Mouse (Mus musculus) left cerebral cortex, adult 18-20 months (tissue): ENCODE measurements around the gene Tesk2. TPM values are rescaled to one million over a fixed set of nuclear protein-coding genes. Genes with fewer than 3 reads are reported as not detected.
"Not testable (repeated sequence)": the region's sequence is repeated elsewhere in the genome, so short reads cannot be mapped to it uniquely, and the experiment has no call there.

ENCODE experiments used
- DNase-seq, 2 experiments: peaks; one replicate each; pipeline ENCODE4 v3.0.0; 2021 to 2022; ENCODE audit warnings: low spot score in 2 of 2, mixed read lengths in 1 of 2
- total RNA-seq, 2 experiments: library from RNA; stranded (reverse); gene quantifications; 2 replicates each; pipeline ENCODE4 v1.2.3; 2021

Gene Tesk2
- total RNA-seq, 2 experiments from 2014 or later = 3.6 to 4.5 TPM

GRCm38 (mm10) chr4:116787985-116788760, 67.4 kb downstream of the Tesk2 start:
- no peak for DNase-seq

GRCm38 (mm10) chr4:116788956-116789355, 68.2 kb downstream of the Tesk2 start:
- peak; percentile 85 to 93 for DNase-seq

GRCm38 (mm10) chr4:116792453-116792852, 71.7 kb downstream of the Tesk2 start:
- no peak for DNase-seq

GRCm38 (mm10) chr4:116794273-116794672, 73.5 kb downstream of the Tesk2 start:
- no peak for DNase-seq

- no peak for DNase-seq
These were observed 75.8 kb downstream of the Tesk2 start for GRCm38 (mm10) chr4:116796442-116797110.

GRCm38 (mm10) chr4:116799901-116800300, 79.2 kb downstream of the Tesk2 start:
- no peak for DNase-seq

- DNase-seq = peak; percentile 89 to 95
These were observed 86.7 kb downstream of the Tesk2 start, which contains the start of the genes Toe1 and Mutyh for GRCm38 (mm10) chr4:116807197-116808129. TSS of gene Toe1 (minus strand) at chr4:116807640. TSS of gene Mutyh (plus strand) at chr4:116807723.

- DNase-seq = no peak
These were observed 90.3 kb downstream of the Tesk2 start for GRCm38 (mm10) chr4:116811012-116811411.

- DNase-seq = no peak
These were observed 94.5 kb downstream of the Tesk2 start for GRCm38 (mm10) chr4:116815276-116815675.

GRCm38 (mm10) chr4:116817486-116817885, 96.7 kb downstream of the Tesk2 start:
- DNase-seq = peak in 1 of 2 experiments; percentile 39

- no peak for DNase-seq
These were observed 99.5 kb downstream of the Tesk2 start for GRCm38 (mm10) chr4:116819968-116820901.

GRCm38 (mm10) chr4:116820902-116821693, 100.3 kb downstream of the Tesk2 start:
- DNase-seq = peak in 1 of 2 experiments; percentile 43

- DNase-seq = no peak
These were observed 100.9 kb downstream of the Tesk2 start, which contains the start of gene Hpdl for GRCm38 (mm10) chr4:116821694-116822016. TSS of gene Hpdl (minus strand) at chr4:116821707.

- DNase-seq = peak; percentile 69 to 76
These were observed 103.8 kb downstream of the Tesk2 start for GRCm38 (mm10) chr4:116824541-116825004.

GRCm38 (mm10) chr4:116827819-116828218, 107.1 kb downstream of the Tesk2 start:
- no peak for DNase-seq

- no peak for DNase-seq
These were observed 108.8 kb downstream of the Tesk2 start for GRCm38 (mm10) chr4:116829364-116830069.

- no peak for DNase-seq
These were observed 109.3 kb downstream of the Tesk2 start for GRCm38 (mm10) chr4:116830070-116830368.

- no peak for DNase-seq
These were observed 118.3 kb downstream of the Tesk2 start for GRCm38 (mm10) chr4:116838999-116839398.

- not testable (repeated sequence) for DNase-seq
These were observed 119.3 kb downstream of the Tesk2 start for GRCm38 (mm10) chr4:116840096-116840495.
